Mouse (Mus musculus): Measurements from ENCODE around the gene Olfr215. TPM values are rescaled to one million over a fixed set of nuclear protein-coding genes. Genes with fewer than 3 reads are reported as not detected.
"Not testable (repeated sequence)": the region's sequence is repeated elsewhere in the genome, so short reads cannot be mapped to it uniquely, and the experiment has no call there.

Gene Olfr215
- total and polyA plus RNA-seq, 2 experiments from 2014 or later, result not detected

DNA sequence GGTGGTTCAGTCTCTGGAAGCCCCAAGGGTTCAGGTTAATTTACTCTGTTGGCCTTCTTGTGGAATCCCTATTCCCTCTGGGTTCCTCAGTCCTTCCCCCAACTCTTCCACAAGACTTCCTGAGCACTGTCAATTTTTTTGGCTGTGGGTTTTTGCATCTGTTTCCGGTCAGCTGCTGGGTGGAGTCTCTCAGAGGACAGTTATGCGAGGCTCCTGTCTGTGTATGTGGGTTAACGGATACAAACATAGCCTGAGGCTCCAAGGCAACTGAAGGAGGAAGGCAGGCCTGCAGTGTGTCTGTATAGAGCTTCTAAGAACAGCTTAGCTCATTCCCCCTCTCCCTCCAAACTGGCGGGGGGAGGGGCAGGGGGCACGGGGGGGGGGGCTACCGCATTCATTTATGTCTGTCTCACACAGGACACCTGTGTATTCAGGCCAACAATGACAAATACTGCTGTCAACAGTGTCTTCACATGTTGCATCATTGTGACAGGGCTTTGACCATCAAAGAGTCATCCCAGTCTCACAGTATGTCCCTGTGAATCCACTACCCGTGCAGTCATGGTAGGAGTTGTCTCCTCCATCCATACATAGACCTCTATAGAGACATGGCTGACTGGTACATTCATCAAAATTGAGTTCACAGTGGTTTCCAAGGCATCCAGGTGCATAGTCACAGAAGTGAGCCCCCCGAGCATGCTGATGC, 37.5 kb upstream of the Olfr215 start:
- Histone ChIP-seq H3K4me2 (ENCODE audit: low read depth, low read length) (no peak overlapping the region), H3K9me3 (replicated peaks; ENCODE audit: control insufficient read depth, low read length) (no peaks in the 10 kb centered on the region), H3K36me3 (replicated peaks; ENCODE audit: control insufficient read depth, insufficient read depth, low read length) (peaks cover 13% of the 10 kb centered on the region), H3K27ac (ENCODE audit: low read depth) (no peak overlapping the region), H3K4me3 (ENCODE audit: low read depth, low read length) (no peak overlapping the region), H3K9ac (replicated peaks; ENCODE audit: low read depth, low read length) (no peak overlapping the region), H3K27me3 (ENCODE audit: control insufficient read depth, insufficient read depth, low read length) (no peaks in the 10 kb centered on the region), H3K4me1 (ENCODE audit: control insufficient read depth, insufficient read depth) (no peaks in the 10 kb centered on the region)
- no peak for DNase-seq (ENCODE audit: low spot score)
- WGBS, result 56% methylated on average over 8 of the region's 8 CpGs
- no peak for ATAC-seq (ENCODE audit: insufficient read depth, low read depth)
- no peak for TF ChIP-seq CTCF (IDR thresholded peaks at IDR 0.05; ENCODE audit: low read depth)
- TF ChIP-seq EP300 (IDR thresholded peaks at IDR 0.05; ENCODE audit: low read depth), result no peak

DNA sequence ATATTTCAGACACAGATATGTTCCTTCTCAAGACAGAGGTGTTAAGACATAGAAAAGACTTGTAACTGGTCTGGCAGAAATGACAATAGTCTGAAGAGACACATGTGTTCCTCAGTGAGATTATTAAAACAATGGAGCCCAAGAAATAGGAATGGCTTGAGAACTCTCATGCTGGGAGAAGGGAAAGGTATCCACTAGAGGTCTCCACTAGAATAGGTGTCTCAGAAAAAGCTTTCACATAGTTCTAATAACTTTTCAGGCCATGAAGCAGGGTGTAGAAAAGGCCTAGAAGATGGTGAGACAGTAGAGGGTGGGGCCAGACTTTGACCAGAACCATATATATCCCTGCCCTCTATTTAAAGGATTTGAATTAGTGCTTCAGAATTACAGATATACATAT, 34.1 kb upstream of the Olfr215 start:
- peak; percentile 30 for TF ChIP-seq CTCF (IDR thresholded peaks at IDR 0.05; ENCODE audit: low read depth)
- no peak for TF ChIP-seq EP300 (IDR thresholded peaks at IDR 0.05; ENCODE audit: low read depth)
- Histone ChIP-seq H3K9ac (replicated peaks; ENCODE audit: low read depth, low read length) (no peak overlapping the region), H3K4me1 (ENCODE audit: control insufficient read depth, insufficient read depth) (0 out of 2 replicates have a peak, but pooled peaks cover 8% of the 10 kb centered on the region), H3K27me3 (ENCODE audit: control insufficient read depth, insufficient read depth, low read length) (no peaks in the 10 kb centered on the region), H3K4me3 (ENCODE audit: low read depth, low read length) (no peak overlapping the region), H3K9me3 (replicated peaks; ENCODE audit: control insufficient read depth, low read length) (no peaks in the 10 kb centered on the region), H3K4me2 (ENCODE audit: low read depth, low read length) (no peak overlapping the region), H3K36me3 (replicated peaks; ENCODE audit: control insufficient read depth, insufficient read depth, low read length) (no peaks in the 10 kb centered on the region), H3K27ac (ENCODE audit: low read depth) (no peak overlapping the region)
- ATAC-seq (ENCODE audit: insufficient read depth, low read depth) (no peak), DNase-seq (ENCODE audit: low spot score) (no peak)

DNA sequence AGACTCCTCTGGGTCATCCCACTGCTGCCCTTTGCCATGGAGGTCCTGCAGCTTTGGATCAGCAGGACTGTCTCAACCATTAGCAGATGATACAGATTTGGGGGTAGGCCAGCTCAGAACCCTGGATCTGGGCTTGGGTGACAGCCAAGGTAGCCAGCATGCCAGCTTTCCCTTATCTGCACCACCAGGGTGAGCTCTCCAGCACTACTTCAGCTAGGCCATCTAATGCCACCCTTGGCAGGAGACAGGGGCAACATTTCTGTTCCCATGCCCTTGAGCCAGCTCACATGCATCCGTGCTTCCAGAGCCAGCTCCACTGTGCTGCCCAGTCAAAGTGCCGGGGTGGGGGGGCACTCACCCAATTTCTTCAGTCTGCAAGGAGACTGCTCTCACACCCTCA, 31.7 kb upstream of the Olfr215 start:
- TF ChIP-seq CTCF (IDR thresholded peaks at IDR 0.05; ENCODE audit: low read depth) (no peak), EP300 (IDR thresholded peaks at IDR 0.05; ENCODE audit: low read depth) (no peak)
- H3K27ac ChIP-seq (ENCODE audit: low read depth), result no peak overlapping the region

DNA sequence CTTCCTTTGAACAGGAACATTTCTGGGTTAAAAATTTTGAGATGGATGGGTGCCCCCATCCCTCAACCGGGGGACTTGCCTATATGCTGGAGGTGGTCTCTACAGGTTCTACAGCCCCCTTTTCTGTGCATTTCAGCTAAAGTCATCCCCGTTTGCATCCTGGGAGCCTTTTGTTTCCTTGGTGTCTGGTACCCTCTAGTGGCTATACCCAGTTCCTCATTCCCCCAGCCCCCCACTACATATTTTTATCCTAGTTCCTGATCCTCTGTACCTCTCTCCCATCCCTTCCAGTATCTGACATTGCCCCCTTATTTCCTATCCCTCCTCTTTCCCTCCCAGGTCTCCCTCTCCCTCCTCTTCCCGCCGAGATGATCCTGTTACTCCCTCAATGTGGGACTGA, 23.2 kb upstream of the Olfr215 start:
- WGBS, result 21% methylated on average over 4 of the region's 4 CpGs
- Histone ChIP-seq H3K9ac (replicated peaks; ENCODE audit: low read depth, low read length) (no peak overlapping the region), H3K4me1 (ENCODE audit: control insufficient read depth, insufficient read depth) (no peaks in the 10 kb centered on the region), H3K4me3 (ENCODE audit: low read depth, low read length) (no peak overlapping the region), H3K9me3 (replicated peaks; ENCODE audit: control insufficient read depth, low read length) (no peaks in the 10 kb centered on the region), H3K36me3 (replicated peaks; ENCODE audit: control insufficient read depth, insufficient read depth, low read length) (no peaks in the 10 kb centered on the region), H3K4me2 (ENCODE audit: low read depth, low read length) (no peak overlapping the region), H3K27ac (ENCODE audit: low read depth) (no peak overlapping the region), H3K27me3 (ENCODE audit: control insufficient read depth, insufficient read depth, low read length) (no peaks in the 10 kb centered on the region)
- no peak for DNase-seq (ENCODE audit: low spot score)
- TF ChIP-seq EP300 (IDR thresholded peaks at IDR 0.05; ENCODE audit: low read depth) (no peak), CTCF (IDR thresholded peaks at IDR 0.05; ENCODE audit: low read depth) (peak; percentile 25; the same call in 1 of the 2 replicates)
- no peak for ATAC-seq (ENCODE audit: insufficient read depth, low read depth)

More for the DNA sequence above, 31.7 kb upstream of the Olfr215 start:
- Histone ChIP-seq H3K36me3 (replicated peaks; ENCODE audit: control insufficient read depth, insufficient read depth, low read length) (no peaks in the 10 kb centered on the region), H3K9me3 (replicated peaks; ENCODE audit: control insufficient read depth, low read length) (no peaks in the 10 kb centered on the region), H3K4me1 (ENCODE audit: control insufficient read depth, insufficient read depth) (0 out of 2 replicates have a peak, but pooled peaks cover 8% of the 10 kb centered on the region), H3K9ac (replicated peaks; ENCODE audit: low read depth, low read length) (no peak overlapping the region), H3K4me2 (ENCODE audit: low read depth, low read length) (no peak overlapping the region), H3K4me3 (ENCODE audit: low read depth, low read length) (no peak overlapping the region), H3K27me3 (ENCODE audit: control insufficient read depth, insufficient read depth, low read length) (no peaks in the 10 kb centered on the region)
- ATAC-seq (ENCODE audit: insufficient read depth, low read depth) (peak; percentile 70), DNase-seq (ENCODE audit: low spot score) (no peak)
- 48% methylated on average over 2 of the region's 2 CpGs for WGBS

DNA sequence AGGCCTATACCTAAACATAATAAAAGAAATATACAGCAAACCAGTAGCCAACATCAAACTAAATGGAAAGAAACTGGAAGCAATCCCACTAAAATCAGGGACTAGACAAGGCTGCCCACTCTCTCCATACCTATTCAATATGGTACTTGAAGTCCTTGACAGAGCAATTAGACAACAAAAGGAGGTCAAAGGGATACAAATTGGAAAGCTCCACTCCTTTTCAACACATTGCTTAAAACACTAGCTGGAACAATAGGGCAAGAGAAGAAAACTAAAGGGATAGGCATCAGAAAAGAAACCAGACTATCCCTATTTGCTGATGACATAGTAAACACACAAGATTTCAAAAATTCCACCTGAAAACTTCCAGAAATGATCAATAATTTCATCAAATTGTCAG, 17.0 kb upstream of the Olfr215 start:
- H3K4me1 ChIP-seq (ENCODE audit: control insufficient read depth, insufficient read depth); H3K27ac ChIP-seq (ENCODE audit: low read depth); H3K9ac ChIP-seq (replicated peaks; ENCODE audit: low read depth, low read length); H3K27me3 ChIP-seq (ENCODE audit: control insufficient read depth, insufficient read depth, low read length); H3K4me3 ChIP-seq (ENCODE audit: low read depth, low read length); ATAC-seq (ENCODE audit: insufficient read depth, low read depth); H3K4me2 ChIP-seq (ENCODE audit: low read depth, low read length); DNase-seq (ENCODE audit: low spot score); H3K9me3 ChIP-seq (replicated peaks; ENCODE audit: control insufficient read depth, low read length); H3K36me3 ChIP-seq (replicated peaks; ENCODE audit: control insufficient read depth, insufficient read depth, low read length): not testable (repeated sequence)

DNA sequence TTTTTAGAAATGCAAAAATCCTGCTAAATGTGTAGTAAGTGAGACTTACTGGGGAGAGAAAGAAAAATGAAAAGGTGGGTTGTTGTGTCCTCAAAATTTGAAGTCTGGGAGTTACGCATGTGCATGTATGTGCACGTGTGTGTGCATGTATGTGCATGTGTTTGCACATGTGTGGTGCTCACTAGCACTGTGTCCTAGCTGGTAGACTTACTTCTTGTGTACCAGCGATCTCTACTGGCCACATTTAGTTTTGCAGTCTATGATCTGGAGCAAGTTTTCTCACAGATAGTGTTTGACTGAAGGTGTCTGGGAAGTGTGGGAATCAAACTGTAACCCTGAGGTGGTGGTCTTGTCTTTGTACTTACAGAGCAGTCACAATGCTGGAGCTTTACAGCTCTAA, 14.2 kb downstream of the Olfr215 start:
- DNase-seq (ENCODE audit: low spot score) (peak; percentile 41), ATAC-seq (ENCODE audit: insufficient read depth, low read depth) (no peak)
- H3K4me1 ChIP-seq (ENCODE audit: control insufficient read depth, insufficient read depth), result no peaks in the 10 kb centered on the region
- WGBS, result 26% methylated on average over 3 of the region's 3 CpGs
- no peaks in the 10 kb centered on the region for H3K36me3 ChIP-seq (replicated peaks; ENCODE audit: control insufficient read depth, insufficient read depth, low read length)
- H3K27me3 ChIP-seq (ENCODE audit: control insufficient read depth, insufficient read depth, low read length), result no peaks in the 10 kb centered on the region
- H3K9me3 ChIP-seq (replicated peaks; ENCODE audit: control insufficient read depth, low read length), result no peaks in the 10 kb centered on the region
- TF ChIP-seq EP300 (IDR thresholded peaks at IDR 0.05; ENCODE audit: low read depth) (no peak), CTCF (IDR thresholded peaks at IDR 0.05; ENCODE audit: low read depth) (peak; percentile 80)
- H3K9ac ChIP-seq (replicated peaks; ENCODE audit: low read depth, low read length), result no peak overlapping the region
- H3K4me2 ChIP-seq (ENCODE audit: low read depth, low read length), result no peak overlapping the region
- no peak overlapping the region for H3K4me3 ChIP-seq (ENCODE audit: low read depth, low read length)
- no peak overlapping the region for H3K27ac ChIP-seq (ENCODE audit: low read depth)

All from heart, postnatal 0 days (tissue).